In genomic region chr12:33277427-33277826, GRCm38 (mm10) we compare ENCODE assay signal across 14 mouse cellular contexts.
"Had no signal": no experiment of that assay in that cellular context is flagged by ENCODE, and none has a peak within 500 bp of the region (broad histone marks: within the 10 kb centered on the region; RNA-seq: fewer than 3 reads in every experiment).

No protein-coding gene starts in this region.

- DNase-seq: kidney, adult 9 months; kidney, postnatal 14 days; kidney, postnatal 4 days; layer of hippocampus, adult 9-11 months; liver, embryonic 13.5 days; lung, adult 2 months; lung, postnatal 14 days; lung, postnatal 4 days; midbrain, embryonic 14.5 days; right cerebral cortex, postnatal 25 days; spleen, adult 18-20 months had no signal

- H3K9me3 ChIP-seq: liver, embryonic 13.5 days; stomach, embryonic 15.5 days had no signal

- H3K4me1 ChIP-seq: liver, embryonic 13.5 days had no signal

- H3K27me3 ChIP-seq: liver, embryonic 13.5 days; stomach, embryonic 15.5 days had no signal

- H3K27ac ChIP-seq: liver, embryonic 13.5 days; stomach, embryonic 15.5 days had no signal

- H3K36me3 ChIP-seq: liver, embryonic 13.5 days; stomach, embryonic 15.5 days had no signal

- H3K4me3 ChIP-seq: left cerebral cortex, adult 2 months; liver, embryonic 13.5 days; stomach, embryonic 15.5 days had no signal

- H3K4me2 ChIP-seq: liver, embryonic 13.5 days; midbrain, embryonic 11.5 days; stomach, embryonic 15.5 days had no signal

- H3K9ac ChIP-seq: liver, embryonic 13.5 days; stomach, embryonic 15.5 days had no signal
